Mouse (Mus musculus): ENCODE measurements around the gene Blzf1. TPM values are rescaled to one million over a fixed set of nuclear protein-coding genes. Genes with fewer than 3 reads are reported as not detected.

Blzf1 gene
- total RNA-seq (2023): 17.2 and 20.1 TPM in 2 replicates

DNA sequence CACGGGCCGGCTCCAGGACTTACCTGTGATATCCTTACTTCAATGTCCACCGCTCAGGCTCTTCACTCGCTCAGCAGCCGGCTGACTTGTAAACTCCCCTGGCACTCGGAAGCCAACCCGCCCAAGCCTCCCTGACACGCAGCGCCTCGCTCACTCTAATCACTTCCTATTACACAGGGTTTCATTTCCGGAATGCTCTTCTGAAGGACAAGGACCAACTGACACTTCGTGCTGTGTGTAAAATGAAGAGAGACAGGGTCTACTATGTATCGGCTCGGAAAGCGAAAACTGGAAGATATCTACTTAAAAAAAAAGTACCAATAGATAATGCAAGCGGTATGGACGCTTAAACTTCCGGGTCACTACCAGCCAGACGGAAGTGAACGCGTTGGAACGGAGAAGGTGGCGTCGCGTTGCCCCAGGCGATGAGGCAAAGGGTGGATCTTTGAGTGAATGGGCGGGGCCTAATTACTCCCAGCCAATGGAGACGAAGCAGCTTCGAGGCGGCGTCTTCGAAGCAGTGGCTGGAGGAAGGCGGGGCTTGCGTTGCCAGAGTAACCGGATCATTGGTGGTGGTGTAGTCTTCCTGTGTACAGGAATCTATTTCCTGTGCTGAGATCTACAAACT lies at the start of gene Blzf1:
Gene Blzf1, minus strand, starts transcription at position 366 of the 628 bp plus-strand sequence.

DNA sequence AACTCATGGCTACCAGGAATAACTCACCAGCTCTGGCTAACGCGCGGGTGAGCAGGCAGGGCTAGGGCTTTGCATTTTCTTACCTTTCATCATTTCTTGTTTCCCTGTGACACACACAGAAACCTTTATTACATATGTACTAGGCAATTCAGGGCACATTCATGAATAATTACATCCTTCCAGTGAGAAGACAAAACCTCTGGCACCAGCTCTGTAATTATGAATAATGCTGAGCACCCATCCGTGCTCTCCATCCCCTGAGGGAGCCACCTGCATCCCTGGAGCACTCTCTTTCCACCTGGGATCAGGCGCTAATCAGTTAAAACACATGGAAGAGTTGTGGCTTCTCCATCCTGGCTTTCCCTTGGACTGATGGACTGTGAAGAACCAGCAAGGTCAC lies 3.5 kb downstream of the Blzf1 start, which contains the start of gene Nme7:
Gene Nme7, plus strand, starts transcription at position 301 of the 400 bp plus-strand sequence.

DNA sequence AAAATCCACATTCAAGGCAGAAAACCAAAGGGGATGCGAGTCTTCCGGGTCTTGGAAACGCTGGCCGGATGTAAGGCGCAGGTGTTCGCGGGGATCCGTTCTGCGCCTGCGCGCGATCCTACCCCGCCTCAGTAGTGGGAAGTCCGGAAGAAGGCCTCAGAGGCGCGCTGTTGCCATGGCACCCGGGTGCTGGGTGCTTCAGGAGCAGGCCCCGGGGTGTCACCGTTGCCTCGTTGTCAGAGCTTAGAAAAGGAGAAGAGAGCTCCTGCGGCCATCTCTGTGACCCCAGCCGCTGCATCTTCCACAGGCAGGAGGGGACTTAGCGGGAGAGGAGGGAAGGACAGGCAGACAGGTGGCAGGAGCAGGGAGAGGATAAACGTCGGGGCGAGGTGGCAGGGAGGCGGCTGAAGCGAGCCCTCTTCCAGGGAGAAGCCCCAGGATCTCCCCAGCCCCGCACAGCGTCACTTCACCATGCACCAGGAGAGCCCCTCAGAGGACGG lies 31.8 kb downstream of the Blzf1 start, which contains the start of gene Ccdc181:
Gene Ccdc181, plus strand, starts transcription at position 131 of the 500 bp plus-strand sequence.

DNA sequence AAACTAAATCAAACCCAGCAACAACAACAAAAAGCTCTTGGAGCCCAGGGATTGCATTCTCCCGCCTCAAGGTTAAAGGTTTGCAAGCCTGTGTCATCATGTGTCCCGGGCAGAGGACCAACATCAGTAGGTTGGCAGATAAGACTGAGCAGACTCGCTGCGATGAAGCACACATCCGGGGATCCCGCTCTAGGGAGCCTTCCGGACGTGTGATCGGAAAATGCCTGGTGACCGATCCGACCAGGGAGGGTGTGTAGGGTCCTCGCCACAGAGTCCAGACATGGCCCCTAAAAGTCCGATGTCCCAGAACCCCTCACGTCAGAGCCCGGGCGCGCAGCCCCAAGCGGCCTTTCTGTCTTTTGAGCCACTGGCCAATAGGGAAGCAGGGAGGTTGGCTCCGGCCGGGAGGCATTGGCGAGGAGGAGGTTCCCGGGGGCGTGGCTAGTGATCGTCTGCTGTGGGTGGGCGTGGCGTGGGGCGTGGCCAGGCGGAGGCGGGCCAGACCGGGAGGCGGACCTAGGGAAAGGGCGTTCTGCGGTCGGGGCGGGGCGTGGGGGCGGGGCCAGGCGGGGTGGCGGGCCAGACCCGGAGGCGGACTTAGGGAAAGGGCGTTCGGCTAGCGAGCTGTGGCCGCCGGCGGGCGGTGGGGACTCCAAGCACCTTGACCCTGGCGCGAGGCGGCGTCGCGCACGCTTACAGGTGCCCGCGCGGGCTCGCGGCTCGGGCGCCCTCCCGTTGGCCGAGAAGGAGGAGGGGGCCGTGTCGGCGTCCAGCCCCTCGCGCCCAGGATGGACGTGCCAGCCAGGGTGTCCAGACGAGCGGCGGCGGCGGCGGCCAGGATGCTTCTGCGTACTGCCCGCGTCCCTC lies 58.6 kb downstream of the Blzf1 start, which contains the start of gene Slc19a2:
Gene Slc19a2, plus strand, starts transcription at position 582 of the 867 bp plus-strand sequence.

Other genes starting within 250 kb of the Blzf1 start
- 440 and 554 TPM in 2 replicates for gene Sell, start 245.5 kb downstream of the Blzf1 start, total RNA-seq (2023)
- 30.6 and 35.7 TPM in 2 replicates for gene Selp, start 192.2 kb downstream of the Blzf1 start, total RNA-seq (2023)
- gene F5, start 155.7 kb downstream of the Blzf1 start, total RNA-seq (2023): 59.4 and 67.1 TPM in 2 replicates
- gene Slc19a2, start 58.4 kb downstream of the Blzf1 start, total RNA-seq (2023): 4.3 and 7.7 TPM in 2 replicates
- gene Ccdc181, start 31.9 kb downstream of the Blzf1 start, total RNA-seq (2023): 2.9 and 5.1 TPM in 2 replicates
- gene Nme7, start 3.4 kb downstream of the Blzf1 start, total RNA-seq (2023): 4.2 and 5.3 TPM in 2 replicates
- gene Atp1b1, start 150.9 kb upstream of the Blzf1 start, total RNA-seq (2023): 4.7 and 7.7 TPM in 2 replicates